Mouse (Mus musculus) brain, embryonic 18.5 days (tissue): ENCODE measurements around the gene Anapc7.
"Not testable (repeated sequence)": the region's sequence is repeated elsewhere in the genome, so short reads cannot be mapped to it uniquely, and the experiment has no call there.

Experiments used
- DNase-seq: peaks from one replicate; pipeline ENCODE4 v3.0.0-alpha.2; 2012; ENCODE audit warnings: low read depth, low spot score

The Anapc7 gene

GRCm38 (mm10) chr5:122451324-122451723, 29.8 kb downstream of the Anapc7 start:
- DNase-seq = no peak

- no peak for DNase-seq
Observed at GRCm38 (mm10) chr5:122452194-122452593, 30.7 kb downstream of the Anapc7 start.

GRCm38 (mm10) chr5:122453188-122453587, 31.7 kb downstream of the Anapc7 start:
- DNase-seq = no peak

- no peak for DNase-seq
Observed at GRCm38 (mm10) chr5:122454442-122454841, 32.9 kb downstream of the Anapc7 start.

GRCm38 (mm10) chr5:122454883-122455282, 33.4 kb downstream of the Anapc7 start:
- no peak for DNase-seq

GRCm38 (mm10) chr5:122455584-122455983, 34.1 kb downstream of the Anapc7 start:
- DNase-seq = no peak

GRCm38 (mm10) chr5:122457054-122457453, 35.6 kb downstream of the Anapc7 start:
- not testable (repeated sequence) for DNase-seq

GRCm38 (mm10) chr5:122458066-122458465, 36.6 kb downstream of the Anapc7 start:
- DNase-seq = no peak

- no peak for DNase-seq
Observed at GRCm38 (mm10) chr5:122459335-122459734, 37.8 kb downstream of the Anapc7 start.

- DNase-seq = no peak
Observed at GRCm38 (mm10) chr5:122460656-122461055, 39.2 kb downstream of the Anapc7 start.

- no peak for DNase-seq
Observed at GRCm38 (mm10) chr5:122461431-122461830, 39.9 kb downstream of the Anapc7 start.

GRCm38 (mm10) chr5:122471658-122472057, 50.2 kb downstream of the Anapc7 start:
- no peak for DNase-seq

GRCm38 (mm10) chr5:122474643-122475363, 53.3 kb downstream of the Anapc7 start:
- DNase-seq = no peak

GRCm38 (mm10) chr5:122476078-122476477, 54.6 kb downstream of the Anapc7 start:
- DNase-seq = no peak

GRCm38 (mm10) chr5:122477492-122477891, 56.0 kb downstream of the Anapc7 start:
- DNase-seq = no peak

GRCm38 (mm10) chr5:122479131-122479530, 57.6 kb downstream of the Anapc7 start:
- no peak for DNase-seq

GRCm38 (mm10) chr5:122481844-122482243, 60.4 kb downstream of the Anapc7 start:
- DNase-seq = no peak

- no peak for DNase-seq
Observed at GRCm38 (mm10) chr5:122482733-122483391, 61.4 kb downstream of the Anapc7 start.

GRCm38 (mm10) chr5:122486243-122486642, 64.8 kb downstream of the Anapc7 start:
- DNase-seq = not testable (repeated sequence)

- DNase-seq = no peak
Observed at GRCm38 (mm10) chr5:122487825-122488224, 66.3 kb downstream of the Anapc7 start.

- DNase-seq = no peak
Observed at GRCm38 (mm10) chr5:122490148-122490547, 68.7 kb downstream of the Anapc7 start.

- DNase-seq = no peak
Observed at GRCm38 (mm10) chr5:122491385-122491784, 69.9 kb downstream of the Anapc7 start.

GRCm38 (mm10) chr5:122493035-122493434, 71.5 kb downstream of the Anapc7 start:
- DNase-seq = no peak
